Mouse (Mus musculus): ENCODE results near the gene Dcn.

The Dcn gene

DNA sequence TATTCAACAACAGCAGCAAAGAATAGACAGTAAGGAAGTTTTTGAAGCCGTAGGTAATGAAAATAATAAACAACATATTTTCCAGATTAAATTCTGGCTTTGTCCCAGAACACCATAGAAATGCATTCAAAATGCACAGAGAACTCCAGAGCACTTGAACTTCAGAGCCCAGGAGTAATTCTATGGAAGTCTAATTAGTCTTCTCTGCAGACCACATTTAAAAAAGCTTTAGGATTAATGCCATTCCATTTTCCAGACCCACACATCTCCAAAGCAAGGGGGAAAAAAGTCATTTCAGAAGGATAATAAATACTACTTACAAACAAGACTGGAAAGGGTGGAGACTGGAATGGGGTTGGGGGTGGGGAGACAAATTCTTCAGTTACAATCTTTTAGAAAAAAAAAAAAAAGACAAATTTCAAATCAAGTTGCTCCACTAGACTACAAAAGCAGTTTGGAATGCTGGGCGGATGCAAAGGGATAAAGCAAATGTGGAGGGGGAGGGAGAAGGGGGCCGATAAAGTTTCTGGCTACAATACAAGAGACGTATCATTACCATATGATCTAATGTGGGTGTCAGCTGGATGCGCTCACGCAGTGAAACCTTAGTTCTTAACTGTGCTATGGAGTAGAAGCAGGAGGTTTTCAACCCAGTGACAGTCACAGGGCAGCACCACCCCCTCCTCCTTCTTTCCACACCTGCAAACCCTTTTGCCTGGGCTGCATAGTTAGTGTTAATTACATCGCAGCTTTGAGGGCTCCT lies at the start of gene Dcn:
TSS of gene Dcn (plus strand) at position 606 of the 763 bp plus-strand sequence.
- in situ Hi-C loops (cut with MboI, MseI): no loop called here

DNA sequence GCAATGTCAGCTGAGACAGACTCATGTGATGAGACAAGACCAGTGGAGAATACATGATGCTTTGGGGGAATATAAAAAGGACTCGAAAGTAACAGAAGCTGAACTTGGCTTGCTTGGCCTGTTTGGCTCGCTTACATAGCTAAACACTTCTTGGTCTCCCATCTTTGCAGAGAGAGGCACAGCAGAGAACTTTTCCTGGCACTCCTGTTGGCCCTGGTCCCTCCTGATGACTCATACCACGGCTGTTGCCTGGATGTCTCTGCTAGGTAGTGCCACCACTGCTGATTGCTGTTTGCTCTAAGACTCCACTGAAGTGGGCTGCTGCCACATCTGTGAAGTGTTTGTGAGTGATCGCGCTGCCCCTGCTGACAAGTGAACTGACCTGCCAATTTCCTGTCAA lies 42.7 kb upstream of the Dcn start:
- in situ Hi-C loops (cut with MboI, MseI): no loop called here

DNA sequence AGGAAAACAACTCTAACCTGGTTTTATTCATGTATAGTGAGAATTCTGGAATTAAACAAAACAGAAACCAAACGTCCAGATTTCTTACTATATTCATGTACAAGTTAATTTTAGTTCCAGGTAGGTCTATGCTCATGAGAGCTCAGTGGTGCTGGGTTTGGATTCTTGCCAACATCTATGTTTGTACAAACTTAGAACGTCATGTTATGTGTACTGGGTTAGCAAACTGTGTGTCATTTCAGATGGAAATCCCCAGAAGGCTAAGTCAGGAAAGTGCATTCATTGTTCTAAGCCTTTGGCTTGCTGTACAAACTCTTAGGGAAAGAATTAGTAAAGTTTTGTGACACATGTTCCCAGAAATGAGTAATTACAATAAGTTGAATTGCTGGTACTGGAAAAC lies 37.1 kb upstream of the Dcn start:
- in situ Hi-C loops (cut with MboI, MseI): no loop called here

DNA sequence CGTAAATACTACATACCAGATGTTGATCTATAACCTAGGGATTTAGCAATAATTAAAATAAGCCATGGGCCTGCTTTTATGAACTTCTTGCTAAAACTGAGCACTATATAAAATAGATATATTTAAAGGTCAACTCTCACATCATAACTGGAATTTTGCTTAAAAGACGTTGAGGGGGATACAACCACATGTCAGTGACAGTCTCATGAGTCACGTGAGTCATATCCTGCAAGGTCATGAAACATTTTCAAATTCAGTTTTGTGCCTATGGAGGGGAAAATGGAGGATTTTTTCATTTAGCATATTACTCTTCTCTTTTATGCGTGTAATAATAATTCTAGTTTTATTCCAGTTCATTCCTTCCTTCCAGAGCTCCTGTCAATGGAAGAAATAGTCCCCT lies 32.9 kb upstream of the Dcn start:
- in situ Hi-C loops (cut with MboI, MseI): no loop called here

DNA sequence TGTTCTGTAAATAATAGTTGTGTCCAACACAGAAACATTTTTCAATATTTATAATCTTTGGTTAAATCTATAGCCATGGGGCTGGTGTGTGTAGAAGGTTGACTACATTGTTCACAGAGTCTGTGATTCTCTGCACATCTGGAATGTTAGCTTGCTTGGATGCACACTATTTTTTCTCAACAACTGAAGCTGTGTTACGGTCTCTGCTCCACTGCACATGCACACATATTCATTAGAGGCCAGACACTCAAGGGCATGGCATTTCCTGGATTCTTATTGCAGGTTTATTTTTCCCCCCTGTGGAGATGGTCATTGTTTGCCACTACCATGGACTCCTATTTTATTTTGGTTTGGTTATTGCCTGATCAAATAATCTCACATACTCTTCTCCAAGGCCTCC lies 26.5 kb upstream of the Dcn start:
- in situ Hi-C loops (cut with MboI, MseI): no loop called here

DNA sequence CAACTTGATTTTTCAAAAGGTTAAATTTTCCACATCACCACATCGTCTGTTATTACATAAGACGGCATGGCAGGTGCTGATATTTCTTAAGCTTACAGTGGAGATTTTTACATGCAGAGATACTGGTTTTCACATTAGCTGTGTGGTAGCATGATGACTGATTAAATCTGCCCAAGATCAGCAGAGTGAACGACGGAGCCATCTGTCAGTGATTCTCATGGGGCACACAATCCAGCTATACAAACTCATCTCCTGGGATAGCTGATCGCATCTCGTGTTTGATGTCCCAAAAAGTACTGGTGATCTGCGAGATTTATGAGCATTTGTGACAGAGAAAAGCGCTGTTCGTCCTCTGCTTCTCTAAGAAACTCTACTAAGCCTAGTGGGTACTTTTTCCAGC lies 25.9 kb upstream of the Dcn start:
- in situ Hi-C loops (cut with MboI, MseI): no loop called here

DNA sequence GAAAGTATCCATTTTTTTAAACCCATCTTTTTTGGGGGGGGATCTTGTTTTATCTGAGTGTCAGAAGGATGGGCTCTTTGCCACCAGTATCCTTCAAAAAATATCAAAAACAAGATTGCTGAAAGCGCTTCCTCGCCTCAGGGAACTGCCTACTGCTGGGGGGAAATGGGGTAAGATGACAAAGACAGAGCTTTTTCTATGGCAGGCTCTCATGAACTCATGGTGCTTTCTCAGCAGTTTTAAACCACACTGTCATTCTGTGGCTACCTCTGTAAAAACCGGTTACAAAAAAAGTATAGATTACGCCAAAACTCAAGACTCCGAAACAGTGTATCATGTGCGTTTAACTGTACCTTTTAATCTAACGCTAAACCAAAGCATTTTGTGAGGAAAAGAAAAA lies 22.4 kb upstream of the Dcn start:
- in situ Hi-C loops (cut with MboI, MseI): no loop called here

DNA sequence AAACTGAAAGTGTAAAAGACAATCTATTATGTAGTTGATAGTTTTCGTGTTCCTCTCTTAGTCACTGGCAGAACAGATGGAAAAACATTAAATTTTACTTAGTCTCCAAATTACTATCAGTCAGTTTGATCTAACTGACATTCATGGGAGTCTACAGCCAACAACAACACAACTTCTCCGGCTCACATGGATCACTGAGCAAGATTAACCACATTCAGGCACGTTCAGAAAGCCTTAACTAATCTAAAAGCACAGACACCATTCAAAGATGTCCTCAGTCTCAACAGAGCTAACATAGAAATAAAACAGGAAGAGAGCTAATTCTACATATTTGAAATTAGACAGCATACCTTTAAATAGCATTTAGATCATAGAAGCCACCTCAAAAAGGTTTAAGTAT lies 12.6 kb upstream of the Dcn start:
- in situ Hi-C loops (cut with MboI, MseI): no loop called here

DNA sequence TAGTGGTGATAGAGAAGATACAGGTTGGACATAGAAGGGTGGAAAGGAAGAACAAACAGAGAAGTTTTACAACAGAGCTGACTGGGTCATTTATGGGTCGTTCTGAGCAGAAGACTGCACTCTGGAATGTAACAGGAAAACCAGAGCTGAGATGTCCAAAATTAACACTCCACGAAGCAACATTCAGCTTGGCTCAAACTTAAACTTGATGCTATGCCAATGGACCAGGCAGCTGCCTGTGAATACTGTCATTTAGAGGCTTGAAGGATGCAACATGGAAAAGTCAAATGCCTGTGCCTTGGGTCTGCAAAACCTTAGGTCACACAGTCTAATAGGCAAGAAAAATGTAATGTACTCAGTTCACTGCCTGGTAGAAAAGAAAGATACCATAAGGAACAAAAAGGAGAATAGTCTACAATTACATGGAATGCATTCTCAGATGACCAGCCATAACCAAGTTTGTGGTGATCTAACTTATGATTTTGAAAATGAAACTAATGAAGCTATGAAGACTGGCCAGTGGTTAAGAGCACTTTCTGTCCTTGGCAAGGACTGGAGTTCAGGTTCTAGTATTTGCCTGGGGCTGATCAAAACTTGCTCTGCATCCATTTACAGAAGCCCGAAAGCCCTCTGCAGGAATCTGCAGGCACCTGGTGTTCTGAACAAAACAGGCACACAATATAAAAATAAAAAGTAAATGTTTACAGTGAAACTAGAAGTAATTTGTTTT lies 9.8 kb upstream of the Dcn start:
- in situ Hi-C loops (cut with MboI, MseI): no loop called here

DNA sequence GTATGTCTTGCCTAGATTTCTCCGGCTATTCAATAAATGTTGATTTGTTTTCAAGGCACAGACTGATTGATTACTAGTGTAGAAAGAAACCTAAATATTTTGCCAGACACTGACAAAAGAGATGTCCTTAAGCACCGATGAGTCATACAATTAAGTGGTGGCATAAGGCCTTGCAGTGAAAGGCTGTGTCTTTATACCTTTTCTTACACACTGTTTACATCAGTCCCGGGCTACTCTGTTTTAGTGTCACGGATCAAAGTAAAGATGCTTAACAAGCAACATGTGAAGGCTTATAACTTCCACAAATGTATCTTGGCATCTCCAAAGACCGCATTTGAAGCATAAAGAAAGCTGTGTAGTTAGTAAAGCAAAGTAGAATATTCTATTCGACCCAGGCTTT lies 3.9 kb upstream of the Dcn start:
- in situ Hi-C loops (cut with MboI, MseI): no loop called here

DNA sequence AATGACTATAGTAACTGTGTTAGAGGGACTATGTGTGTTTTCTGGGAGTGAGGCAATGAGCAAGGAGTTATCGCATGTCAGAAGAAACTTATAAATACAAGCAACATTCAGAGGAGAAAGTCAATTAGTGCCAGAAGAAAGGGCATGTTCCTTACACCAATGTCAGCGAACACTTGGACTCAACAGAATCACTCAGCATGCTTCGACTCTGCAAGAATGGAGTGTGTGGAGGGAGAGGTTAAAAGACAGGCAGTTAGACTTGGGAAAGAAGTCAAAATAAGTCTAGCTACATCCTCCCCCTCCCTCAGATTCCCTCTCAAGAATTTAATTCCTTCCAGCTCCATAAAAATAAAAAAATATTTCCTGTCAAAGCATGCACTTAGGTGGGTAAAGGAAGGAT lies 1.1 kb upstream of the Dcn start:
- in situ Hi-C loops (cut with MboI, MseI): no loop called here

DNA sequence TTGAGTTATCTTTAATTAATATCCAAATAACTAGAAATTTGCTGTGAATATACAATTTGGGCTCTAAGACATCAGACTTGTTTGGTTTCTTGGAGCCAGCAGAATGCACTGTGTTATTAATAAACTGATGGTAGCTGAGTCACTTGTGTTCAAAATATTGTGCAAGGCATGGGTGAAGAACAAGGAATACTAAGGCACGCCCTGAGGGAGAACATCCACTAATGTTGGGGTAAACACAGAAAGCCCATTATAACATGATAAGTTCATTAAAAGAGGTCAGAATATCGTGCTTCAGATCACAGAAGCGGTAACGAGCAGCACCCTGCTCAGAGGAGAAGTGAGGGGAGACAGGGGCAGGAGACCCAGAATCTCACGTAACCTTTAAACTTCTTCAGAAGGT lies 2.7 kb downstream of the Dcn start:
- in situ Hi-C loops (cut with MboI, MseI): loop anchor here (10.0 kb wide), 1 partner anchor 1043 kb away; no protein-coding TSS in a partner anchor

DNA sequence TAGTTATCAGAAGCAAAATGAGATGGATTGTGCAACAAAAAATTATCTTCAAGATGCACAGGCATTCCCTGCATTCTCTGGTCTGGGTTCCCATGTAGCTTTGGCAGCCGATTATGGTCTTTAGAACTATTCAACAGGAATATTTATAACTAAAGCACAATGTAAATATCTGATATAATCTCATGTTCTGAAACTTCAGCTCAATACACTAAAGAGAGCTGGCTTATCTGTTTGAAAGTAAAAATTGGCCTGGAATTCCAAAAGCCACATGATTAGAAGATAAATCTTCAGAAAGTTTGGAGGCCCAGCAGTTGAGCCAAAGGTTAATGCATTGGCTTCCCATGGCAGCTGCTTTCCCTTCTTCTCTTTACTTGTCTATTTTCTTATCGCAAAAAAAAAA lies 4.6 kb downstream of the Dcn start:
- in situ Hi-C loops (cut with MboI, MseI): loop anchor here (10.0 kb wide), 1 partner anchor 1041 kb away; no protein-coding TSS in a partner anchor

DNA sequence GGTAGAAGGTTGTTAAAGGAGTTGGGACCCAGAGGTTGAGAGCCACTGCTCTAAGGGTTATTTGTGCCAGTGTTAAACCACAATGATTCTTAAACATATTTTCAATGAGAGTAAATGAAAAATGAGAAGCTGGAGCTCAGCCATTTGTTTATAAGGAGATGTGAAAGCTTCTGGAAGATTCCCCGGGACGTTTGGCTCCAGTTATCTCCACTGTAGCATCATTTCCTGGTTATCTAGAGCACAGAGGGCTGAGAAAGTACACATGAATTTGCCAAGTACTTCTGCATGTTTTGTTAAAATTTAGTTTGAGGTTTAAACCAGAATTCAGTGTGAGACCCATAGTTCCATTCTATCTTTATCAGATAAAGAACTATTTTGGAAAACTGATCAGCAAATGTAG lies 5.7 kb downstream of the Dcn start:
- in situ Hi-C loops (cut with MboI, MseI): loop anchor here (10.0 kb wide), 1 partner anchor 1040 kb away; no protein-coding TSS in a partner anchor

DNA sequence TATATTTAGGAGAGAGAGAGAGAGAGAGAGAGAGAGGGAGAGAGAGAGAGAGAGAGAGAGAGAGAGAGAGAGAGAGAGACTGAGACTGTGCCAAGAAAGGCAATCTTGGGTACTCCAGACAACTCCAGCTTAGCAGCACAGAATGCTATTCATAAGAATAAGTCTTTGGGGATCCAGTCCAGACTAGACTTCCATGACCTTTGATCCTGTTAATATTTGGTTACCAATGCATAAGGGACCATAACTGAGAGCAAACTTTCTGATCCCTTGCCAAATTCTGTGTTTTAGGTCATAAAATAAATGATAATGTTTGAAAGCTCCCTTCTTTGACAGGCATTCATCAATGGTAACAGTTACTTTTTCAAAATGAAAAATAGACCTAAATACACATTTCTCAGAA lies 6.7 kb downstream of the Dcn start:
- in situ Hi-C loops (cut with MboI, MseI): loop anchor here (10.0 kb wide), 1 partner anchor 1039 kb away; no protein-coding TSS in a partner anchor

DNA sequence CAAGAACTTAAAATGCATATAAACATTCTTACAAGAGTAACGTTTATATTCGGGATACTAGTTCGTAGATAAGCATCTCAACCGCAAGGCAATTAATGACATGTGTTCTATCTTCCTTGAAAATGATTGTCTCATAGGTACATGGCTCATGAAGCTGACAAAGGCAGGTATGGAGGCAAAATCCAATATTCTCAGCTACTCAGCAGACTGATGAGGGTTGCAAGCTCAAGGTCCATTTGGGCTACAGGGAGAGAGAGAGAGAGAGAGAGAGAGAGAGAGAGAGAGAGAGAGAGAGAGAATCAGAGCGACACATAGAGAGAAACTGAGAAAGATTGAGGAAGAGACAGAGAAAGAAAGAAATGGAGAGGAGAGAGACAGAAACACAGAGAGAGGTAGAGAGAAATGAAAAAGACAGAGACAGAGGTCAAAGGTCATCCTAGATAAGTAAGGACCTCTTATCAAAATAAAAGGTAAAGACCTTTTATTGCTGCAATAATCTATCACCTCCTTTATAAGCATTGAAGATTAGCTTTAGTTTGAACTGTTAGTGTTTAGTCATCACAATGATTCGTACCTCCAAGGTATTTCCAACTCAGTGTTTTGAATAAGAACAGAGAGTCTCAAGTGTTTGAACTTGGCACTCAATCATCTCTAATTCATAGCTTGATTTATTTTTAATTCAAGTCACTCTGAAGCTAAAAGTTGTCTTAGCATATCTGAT lies 8.0 kb downstream of the Dcn start:
- in situ Hi-C loops (cut with MboI, MseI): loop anchor here (10.0 kb wide), 1 partner anchor 1037 kb away; no protein-coding TSS in a partner anchor

DNA sequence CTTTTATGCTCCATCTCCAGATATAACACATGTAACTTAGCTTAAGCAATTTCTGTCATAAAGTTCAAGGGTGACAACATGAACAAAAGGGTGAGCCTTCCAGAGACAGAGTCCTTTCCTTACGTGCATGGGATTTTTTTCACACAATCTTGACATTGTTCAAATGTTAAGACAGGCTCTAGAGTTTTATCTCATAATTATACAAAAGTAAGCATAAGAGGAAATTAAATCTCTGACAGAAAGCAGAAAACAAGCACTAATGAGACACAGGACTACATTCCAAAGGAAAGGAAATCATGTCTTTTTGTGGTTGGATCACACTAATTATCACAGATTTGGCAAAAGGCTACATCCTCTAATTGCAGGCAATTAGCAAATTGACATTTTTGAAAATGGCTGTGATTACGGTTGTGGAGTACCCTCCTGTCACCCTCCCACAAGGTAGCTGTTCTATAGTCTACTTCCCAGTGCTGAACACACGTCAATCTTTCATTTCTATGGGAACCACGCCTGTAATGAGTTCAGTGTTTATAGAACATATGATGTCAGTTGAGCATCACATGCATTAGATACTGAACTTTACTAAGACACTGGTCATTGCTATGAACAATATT lies 13.1 kb downstream of the Dcn start:
- in situ Hi-C loops (cut with MboI, MseI): no loop called here

DNA sequence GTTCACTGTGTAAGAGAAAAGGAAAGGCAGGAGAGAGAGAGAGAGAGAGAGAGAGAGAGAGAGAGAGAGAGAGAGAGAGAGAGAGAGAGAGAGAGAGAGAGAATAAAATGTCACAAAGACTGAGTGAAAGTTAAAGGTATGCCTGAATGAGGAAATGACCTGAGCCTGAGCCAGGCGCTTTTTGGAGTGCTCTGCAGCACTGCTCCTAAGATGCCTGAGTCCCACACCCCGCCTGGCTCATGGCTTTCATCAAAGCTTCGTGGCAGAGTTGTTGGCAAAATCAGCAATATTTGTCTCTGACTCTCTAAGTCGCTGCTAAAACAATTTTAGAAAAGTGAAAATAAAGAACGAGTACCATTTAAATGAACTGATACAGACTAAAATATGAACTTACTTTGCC lies 18.2 kb downstream of the Dcn start:
- in situ Hi-C loops (cut with MboI, MseI): no loop called here

DNA sequence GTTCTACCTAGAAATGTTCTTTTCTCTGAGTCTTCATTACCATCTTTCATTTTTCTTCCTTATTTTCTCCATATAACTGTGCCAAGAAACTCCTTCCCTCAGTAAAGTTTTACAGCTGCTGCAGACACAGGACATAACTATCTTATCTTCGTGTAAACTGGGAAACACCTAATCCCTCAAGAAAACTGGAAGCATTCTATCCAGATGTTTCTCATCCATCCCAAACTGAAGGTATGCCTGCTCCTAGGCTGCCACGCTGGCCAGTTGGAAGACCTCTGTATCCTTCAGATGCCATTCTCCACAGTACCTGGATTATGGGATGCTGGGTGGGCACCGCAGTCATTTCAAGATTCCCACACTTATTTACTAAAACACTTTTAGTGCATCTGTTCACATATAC lies 44.0 kb downstream of the Dcn start:
- in situ Hi-C loops (cut with MboI, MseI): no loop called here

DNA sequence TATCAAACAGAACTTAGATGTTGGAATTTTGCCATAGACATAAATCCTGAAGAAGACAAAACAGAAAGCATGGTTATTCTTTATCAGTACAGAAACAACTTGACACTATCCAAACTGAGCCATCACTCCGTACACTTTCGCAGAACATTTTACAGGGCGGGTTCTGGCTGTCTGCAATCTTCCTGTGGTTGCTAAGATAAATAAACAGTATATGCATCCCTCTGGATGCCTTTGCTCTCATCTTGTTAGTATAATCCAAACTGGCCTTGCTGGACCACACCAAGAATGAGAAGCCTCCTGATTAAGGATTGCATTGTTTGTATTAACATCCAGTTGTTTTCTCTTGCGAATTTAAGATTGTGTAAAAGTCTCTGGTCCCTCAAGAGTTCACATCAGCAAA lies 56.3 kb downstream of the Dcn start:
- in situ Hi-C loops (cut with MboI, MseI): no loop called here

DNA sequence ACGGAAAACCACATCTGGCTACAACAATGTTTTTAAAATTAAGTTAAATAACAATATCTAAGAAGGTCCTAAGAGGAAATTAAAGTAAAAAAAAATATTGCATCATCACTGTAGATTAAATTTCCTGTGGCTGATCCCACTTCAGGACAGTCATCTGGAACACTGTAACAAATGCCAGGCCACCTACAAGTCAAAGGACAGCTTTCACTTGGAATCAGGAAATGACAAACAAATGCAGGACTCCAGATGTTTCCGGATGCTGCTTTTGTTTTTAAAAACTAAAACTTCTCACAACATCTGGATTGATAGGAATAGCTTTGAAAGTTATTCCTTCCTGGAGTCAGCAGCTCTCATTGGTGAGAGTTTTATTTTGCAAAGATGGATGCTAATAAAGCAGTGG lies 57.5 kb downstream of the Dcn start:
- in situ Hi-C loops (cut with MboI, MseI): no loop called here

DNA sequence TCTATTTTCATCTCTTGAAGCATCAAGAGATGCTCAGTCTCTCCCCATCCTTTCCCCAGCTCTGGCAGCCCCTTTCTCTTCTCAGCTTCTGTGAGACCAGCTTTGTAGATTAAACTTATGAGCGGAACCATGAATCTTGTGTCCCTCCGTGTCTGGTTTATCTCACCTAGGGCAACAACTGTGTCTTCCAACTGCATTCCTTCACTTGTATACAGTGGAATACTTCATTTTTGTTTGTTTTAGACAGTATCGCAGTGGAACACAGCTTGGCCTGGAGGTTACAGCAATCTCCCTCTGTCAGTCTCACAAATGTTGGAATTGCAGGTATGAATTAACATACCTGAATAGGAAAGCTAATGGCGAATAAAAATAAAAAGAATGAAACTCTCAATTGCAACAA lies 58.8 kb downstream of the Dcn start:
- in situ Hi-C loops (cut with MboI, MseI): no loop called here
